Mouse (Mus musculus) ES-E14 (cell line): Measurements from ENCODE around the gene Dhx30.

Experiments
- CHD2 ChIP-seq: IDR thresholded peaks from 2 replicates; pipeline ENCODE4 v1.6.1; 2014; ENCODE audit warnings: mild to moderate bottlenecking, low read depth, low read length, inconsistent platforms
- ZNF384 ChIP-seq: IDR thresholded peaks from 2 replicates; pipeline ENCODE4 v1.6.1; 2012; ENCODE audit warnings: low read depth, low read length, inconsistent platforms

DNA sequence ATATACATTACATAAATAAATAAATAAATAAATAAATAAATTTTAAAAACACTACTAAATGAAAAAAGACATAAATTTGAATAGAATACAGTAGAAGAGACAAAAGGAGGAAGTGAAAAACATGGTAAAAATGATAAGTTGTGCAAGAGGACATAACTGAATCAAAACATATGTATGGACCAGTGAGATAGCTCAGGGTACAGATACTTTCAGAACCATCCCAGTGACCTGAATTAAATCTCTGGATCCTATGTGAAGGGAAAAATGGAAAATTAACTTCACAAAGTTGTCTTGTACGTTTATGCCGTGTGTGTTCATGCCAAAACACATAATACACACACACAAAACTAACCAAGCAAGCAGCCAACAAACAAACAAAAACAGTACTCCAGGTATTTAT, 5.7 kb upstream of the Dhx30 start:
- TF ChIP-seq CHD2 (no peak), ZNF384 (no peak)
